Mouse (Mus musculus): ENCODE results near the gene Rbm20. TPM values are rescaled to one million over a fixed set of nuclear protein-coding genes. Genes with fewer than 3 reads are reported as not detected.

Gene Rbm20
- polyA plus RNA-seq, 1 experiment from 2014 or later: 4.0 TPM

DNA sequence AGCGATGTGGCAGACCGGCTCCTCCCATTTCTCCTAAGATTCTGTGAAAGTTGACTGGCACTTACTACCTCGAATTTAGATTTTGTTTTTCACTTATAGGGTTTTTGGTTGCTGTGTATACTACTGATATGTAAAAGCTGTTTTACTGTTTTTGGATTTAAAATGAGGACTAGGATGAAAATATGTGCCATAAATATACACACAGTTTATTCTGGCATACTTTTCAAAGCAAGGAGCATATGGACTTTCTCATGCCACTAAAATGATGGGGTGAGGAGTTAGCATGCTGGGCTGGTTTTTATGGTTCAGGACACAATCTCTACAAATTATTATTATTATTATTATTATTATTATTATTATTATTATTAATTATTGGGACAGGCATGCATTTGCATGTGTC, 133.5 kb downstream of the Rbm20 start:
- H3K4me1 ChIP-seq: peaks cover 33% of the 10 kb centered on the region
- 67% methylated on average over 3 of the region's 3 CpGs for WGBS
- no peaks in the 10 kb centered on the region for H3K36me3 ChIP-seq
- peak overlapping the region; percentile 61; the same call in 1 of the 2 replicates for H3K27ac ChIP-seq
- no peak overlapping the region for H3K4me2 ChIP-seq
- no peaks in the 10 kb centered on the region for H3K9me3 ChIP-seq
- no peak overlapping the region for H3K4me3 ChIP-seq
- no peaks in the 10 kb centered on the region for H3K27me3 ChIP-seq
- no peak for ATAC-seq (ENCODE audit: insufficient number of reproducible peaks, low FRiP score, low TSS enrichment, low read depth)
- H3K9ac ChIP-seq: no peak overlapping the region

GRCm38 (mm10) chr19:53813576-53813975, 136.5 kb downstream of the Rbm20 start:
- no peak overlapping the region for H3K27ac ChIP-seq
- no peak overlapping the region for H3K4me2 ChIP-seq
- peaks cover 19% of the 10 kb centered on the region for H3K4me1 ChIP-seq
- no peaks in the 10 kb centered on the region for H3K27me3 ChIP-seq
- H3K9ac ChIP-seq: no peak overlapping the region
- H3K9me3 ChIP-seq: no peaks in the 10 kb centered on the region
- no peak for ATAC-seq (ENCODE audit: insufficient number of reproducible peaks, low FRiP score, low TSS enrichment, low read depth)
- no peaks in the 10 kb centered on the region for H3K36me3 ChIP-seq
- H3K4me3 ChIP-seq: no peak overlapping the region
- 96% methylated on average over 5 of the region's 5 CpGs for WGBS

DNA sequence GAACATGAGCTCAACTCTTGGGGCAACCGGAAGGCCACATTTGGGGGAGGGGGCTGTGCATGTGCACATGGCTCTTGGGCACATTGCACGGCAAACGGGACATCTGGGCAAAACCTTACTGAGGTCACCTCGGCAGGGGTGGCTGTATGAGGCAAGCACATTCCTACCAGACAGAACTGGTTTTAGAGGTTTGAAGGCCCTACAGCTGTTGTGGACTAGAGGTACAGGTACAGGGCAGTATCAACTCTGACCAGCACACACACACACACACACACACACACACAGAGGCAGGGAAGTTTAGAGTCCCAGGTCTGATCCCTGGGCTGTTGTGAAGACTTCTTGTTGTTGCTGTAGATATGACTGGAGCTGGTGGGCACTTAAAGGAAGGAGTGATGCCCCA, 138.6 kb downstream of the Rbm20 start:
- H3K27ac ChIP-seq: peak overlapping the region; percentile 5; the same call in 1 of the 2 replicates
- 34% methylated on average over 4 of the region's 4 CpGs for WGBS

DNA sequence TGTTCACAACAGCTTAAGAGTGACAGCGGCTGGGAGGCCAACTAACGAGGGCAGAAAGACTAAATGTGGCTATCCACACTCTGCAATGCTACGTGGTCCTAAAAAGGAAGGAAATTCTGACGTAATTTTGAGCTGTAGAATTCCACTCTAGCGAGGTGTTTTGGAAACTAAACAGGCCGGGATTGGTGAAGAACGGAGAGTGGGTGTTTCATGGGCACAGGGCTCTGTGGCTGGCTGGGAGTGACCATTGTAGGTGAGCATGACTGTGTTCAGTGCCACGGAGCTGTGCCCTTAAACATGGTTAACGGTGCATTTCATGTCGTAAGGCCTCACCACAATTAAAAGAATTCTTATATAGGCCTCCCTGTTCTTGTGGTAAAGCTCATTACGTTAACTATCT, 139.1 kb downstream of the Rbm20 start:
- H3K4me1 ChIP-seq: 0 out of 2 replicates have a peak, but pooled peaks cover 4% of the 10 kb centered on the region
- no peak overlapping the region for H3K4me2 ChIP-seq
- H3K9me3 ChIP-seq: no peaks in the 10 kb centered on the region
- no peak for ATAC-seq (ENCODE audit: insufficient number of reproducible peaks, low FRiP score, low TSS enrichment, low read depth)
- H3K36me3 ChIP-seq: no peaks in the 10 kb centered on the region
- no peak overlapping the region for H3K9ac ChIP-seq
- H3K4me3 ChIP-seq: no peak overlapping the region
- H3K27me3 ChIP-seq: no peaks in the 10 kb centered on the region
- peak overlapping the region; percentile 5; the same call in 1 of the 2 replicates for H3K27ac ChIP-seq
- WGBS: 54% methylated on average over 11 of the region's 11 CpGs

More for the DNA sequence above, 138.6 kb downstream of the Rbm20 start:
- H3K9me3 ChIP-seq: no peaks in the 10 kb centered on the region
- no peak overlapping the region for H3K9ac ChIP-seq
- H3K4me1 ChIP-seq: 0 out of 2 replicates have a peak, but pooled peaks cover 4% of the 10 kb centered on the region
- H3K27me3 ChIP-seq: no peaks in the 10 kb centered on the region
- H3K4me2 ChIP-seq: no peak overlapping the region
- ATAC-seq (ENCODE audit: insufficient number of reproducible peaks, low FRiP score, low TSS enrichment, low read depth): no peak
- H3K4me3 ChIP-seq: no peak overlapping the region
- no peaks in the 10 kb centered on the region for H3K36me3 ChIP-seq

- no peak for ATAC-seq (ENCODE audit: insufficient number of reproducible peaks, low FRiP score, low TSS enrichment, low read depth)
- H3K9me3 ChIP-seq: no peaks in the 10 kb centered on the region
- H3K4me2 ChIP-seq: no peak overlapping the region
- peaks cover 9% of the 10 kb centered on the region; the same call in 1 of the 2 replicates for H3K4me1 ChIP-seq
- WGBS: 63% methylated on average over 6 of the region's 6 CpGs
- no peak overlapping the region for H3K4me3 ChIP-seq
- H3K36me3 ChIP-seq: no peaks in the 10 kb centered on the region
- H3K27me3 ChIP-seq: no peaks in the 10 kb centered on the region
- no peak overlapping the region for H3K27ac ChIP-seq
- no peak overlapping the region for H3K9ac ChIP-seq
Observed at GRCm38 (mm10) chr19:53819299-53819698, 142.2 kb downstream of the Rbm20 start.

GRCm38 (mm10) chr19:53821241-53822120, 144.4 kb downstream of the Rbm20 start:
- no peaks in the 10 kb centered on the region for H3K27me3 ChIP-seq
- H3K9me3 ChIP-seq: no peaks in the 10 kb centered on the region
- no peak overlapping the region for H3K4me3 ChIP-seq
- H3K4me2 ChIP-seq: no peak overlapping the region
- no peak overlapping the region for H3K9ac ChIP-seq
- H3K4me1 ChIP-seq: peaks cover 5% of the 10 kb centered on the region; the same call in 1 of the 2 replicates
- no peaks in the 10 kb centered on the region for H3K36me3 ChIP-seq
- WGBS: 59% methylated on average over 13 of the region's 13 CpGs
- 0 out of 2 replicates have a peak overlapping the region, but pooled peaks have one; percentile 40 for H3K27ac ChIP-seq
- ATAC-seq (ENCODE audit: insufficient number of reproducible peaks, low FRiP score, low TSS enrichment, low read depth): no peak

DNA sequence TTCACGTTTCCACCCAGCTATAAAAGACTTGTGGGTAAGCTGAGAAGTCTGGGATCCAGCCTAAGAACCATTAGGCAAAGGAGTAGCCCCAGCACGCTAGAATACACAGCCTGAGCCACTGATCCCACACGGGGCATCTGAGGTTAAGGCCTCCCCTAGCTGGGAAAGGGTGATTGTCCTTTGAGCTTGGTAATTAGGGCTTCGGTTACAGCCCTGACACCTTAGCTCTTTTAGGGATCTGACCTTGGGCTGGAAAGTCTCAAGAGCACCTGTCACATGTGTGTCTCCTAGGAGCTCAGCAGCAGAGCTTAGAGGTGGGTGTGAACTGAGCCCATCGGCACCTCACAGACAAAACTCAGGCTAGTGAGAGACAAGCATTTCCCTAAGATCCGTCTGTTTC, 146.7 kb downstream of the Rbm20 start:
- Histone ChIP-seq H3K9me3 (no peaks in the 10 kb centered on the region), H3K27me3 (no peaks in the 10 kb centered on the region), H3K36me3 (no peaks in the 10 kb centered on the region), H3K4me3 (no peak overlapping the region), H3K9ac (no peak overlapping the region), H3K27ac (no peak overlapping the region), H3K4me2 (no peak overlapping the region), H3K4me1 (peaks cover 5% of the 10 kb centered on the region; the same call in 1 of the 2 replicates)
- 22% methylated on average over 6 of the region's 6 CpGs for WGBS
- ATAC-seq (ENCODE audit: insufficient number of reproducible peaks, low FRiP score, low TSS enrichment, low read depth): no peak

DNA sequence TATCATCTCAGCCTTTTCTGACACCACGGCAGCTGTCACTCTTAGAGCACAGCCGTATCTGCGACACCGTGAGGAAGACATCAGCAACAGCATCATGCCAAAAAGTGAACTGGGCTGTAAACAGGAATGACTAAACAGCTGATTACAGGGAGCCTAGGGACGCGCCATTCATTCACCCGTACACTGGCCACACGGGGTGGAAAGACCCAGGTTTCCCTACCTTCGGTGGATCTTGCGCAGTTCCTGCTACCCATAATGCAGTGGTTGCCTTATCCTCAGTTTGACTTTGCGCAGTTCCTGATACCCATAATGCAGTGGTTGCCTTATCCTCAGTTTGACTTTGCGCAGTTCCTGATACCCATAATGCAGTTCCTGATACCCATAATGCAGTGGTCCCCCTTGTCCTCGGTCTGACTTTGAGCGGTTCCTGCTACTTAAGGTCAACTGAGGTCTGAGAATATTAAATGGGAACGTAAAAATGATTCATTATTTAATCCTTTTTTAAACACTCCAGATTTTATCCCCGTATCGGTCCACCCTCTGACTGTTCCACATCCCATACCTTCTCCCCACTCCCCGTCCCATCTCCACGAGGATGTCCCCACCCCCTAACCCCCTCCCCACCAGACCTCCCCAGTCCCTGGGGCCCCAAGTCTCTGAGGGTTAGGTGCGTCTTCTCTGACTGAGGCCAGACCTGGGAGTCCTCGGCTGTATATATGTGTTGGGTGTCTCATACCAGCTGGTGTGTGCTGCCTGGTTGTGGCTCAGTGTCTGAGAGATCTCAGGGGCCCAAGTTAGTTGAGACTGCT, 148.0 kb downstream of the Rbm20 start:
- Histone ChIP-seq H3K36me3 (no peaks in the 10 kb centered on the region), H3K9ac (no peak overlapping the region), H3K27ac (no peak overlapping the region), H3K4me1 (peaks cover 5% of the 10 kb centered on the region; the same call in 1 of the 2 replicates), H3K4me3 (peak overlapping the region; percentile 28), H3K27me3 (no peaks in the 10 kb centered on the region), H3K9me3 (no peaks in the 10 kb centered on the region), H3K4me2 (peak overlapping the region; percentile 29)
- ATAC-seq (ENCODE audit: insufficient number of reproducible peaks, low FRiP score, low TSS enrichment, low read depth): 0 out of 2 replicates have a peak, but pooled peaks have one; percentile 63
- WGBS: 68% methylated on average over 21 of the region's 21 CpGs

DNA sequence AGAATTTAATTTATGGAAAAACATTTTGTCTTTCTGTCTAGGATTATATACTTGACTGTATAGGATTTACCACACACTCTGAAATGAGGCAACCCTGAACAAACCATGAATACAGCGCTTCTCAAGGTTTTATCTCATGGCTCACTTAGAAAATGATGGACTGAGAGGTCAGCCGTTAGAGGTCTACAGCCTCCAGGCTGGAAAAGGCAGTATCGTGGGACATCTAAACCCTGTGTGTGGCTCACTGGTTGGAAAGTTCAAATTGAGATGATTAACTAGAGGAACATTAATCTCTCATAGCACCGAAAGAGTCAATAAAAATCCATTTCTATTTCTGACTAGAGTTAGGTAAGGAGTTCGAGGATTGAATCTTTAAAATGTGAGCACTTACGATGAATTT, 152.9 kb downstream of the Rbm20 start:
- no peak overlapping the region for H3K9ac ChIP-seq
- peaks cover 13% of the 10 kb centered on the region for H3K4me1 ChIP-seq
- WGBS: 68% methylated on average over 6 of the region's 6 CpGs
- no peaks in the 10 kb centered on the region for H3K9me3 ChIP-seq
- no peaks in the 10 kb centered on the region for H3K36me3 ChIP-seq
- no peak for ATAC-seq (ENCODE audit: insufficient number of reproducible peaks, low FRiP score, low TSS enrichment, low read depth)
- H3K27me3 ChIP-seq: no peaks in the 10 kb centered on the region
- H3K4me2 ChIP-seq: no peak overlapping the region
- H3K4me3 ChIP-seq: no peak overlapping the region
- H3K27ac ChIP-seq: no peak overlapping the region

GRCm38 (mm10) chr19:53830407-53831163, 153.5 kb downstream of the Rbm20 start:
- peak; percentile 65 for ATAC-seq (ENCODE audit: insufficient number of reproducible peaks, low FRiP score, low TSS enrichment, low read depth)
- WGBS: 10% methylated on average over 8 of the region's 8 CpGs
- Histone ChIP-seq H3K4me1 (peaks cover 13% of the 10 kb centered on the region), H3K4me3 (no peak overlapping the region), H3K9me3 (no peaks in the 10 kb centered on the region), H3K9ac (no peak overlapping the region), H3K36me3 (no peaks in the 10 kb centered on the region), H3K27me3 (no peaks in the 10 kb centered on the region), H3K4me2 (no peak overlapping the region), H3K27ac (no peak overlapping the region)

- Histone ChIP-seq H3K27ac (no peak overlapping the region), H3K27me3 (no peaks in the 10 kb centered on the region), H3K9me3 (no peaks in the 10 kb centered on the region), H3K4me2 (no peak overlapping the region), H3K4me3 (no peak overlapping the region), H3K9ac (no peak overlapping the region), H3K36me3 (no peaks in the 10 kb centered on the region), H3K4me1 (peaks cover 13% of the 10 kb centered on the region)
- no peak for ATAC-seq (ENCODE audit: insufficient number of reproducible peaks, low FRiP score, low TSS enrichment, low read depth)
- 23% methylated on average over 3 of the region's 3 CpGs for WGBS
Observed at GRCm38 (mm10) chr19:53831164-53831448, 154.0 kb downstream of the Rbm20 start.

All from limb, embryonic 15.5 days (tissue).